Mouse (Mus musculus): ENCODE results near the gene Scp2.

Scp2 gene

DNA sequence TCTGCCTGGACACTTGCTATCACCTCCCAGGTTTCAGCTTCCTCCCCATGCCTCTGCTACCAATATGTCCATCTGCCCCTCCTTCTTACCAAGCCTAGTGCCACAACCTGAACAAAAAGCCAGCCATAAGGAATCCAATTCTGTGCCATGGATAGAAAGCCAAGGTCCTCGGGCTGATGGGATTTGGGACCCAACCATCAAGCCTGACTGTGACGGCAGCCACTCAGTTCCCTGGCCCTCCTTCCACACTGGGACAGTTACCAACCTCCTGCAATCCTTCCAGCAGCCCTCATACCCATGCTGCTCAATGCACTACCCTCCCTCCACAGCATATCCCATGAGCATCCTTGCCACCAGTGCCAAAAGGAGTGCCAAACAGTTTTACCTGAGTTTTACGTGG is 128.5 kb downstream of the Scp2 start:
- DNase-seq = no peak

DNA sequence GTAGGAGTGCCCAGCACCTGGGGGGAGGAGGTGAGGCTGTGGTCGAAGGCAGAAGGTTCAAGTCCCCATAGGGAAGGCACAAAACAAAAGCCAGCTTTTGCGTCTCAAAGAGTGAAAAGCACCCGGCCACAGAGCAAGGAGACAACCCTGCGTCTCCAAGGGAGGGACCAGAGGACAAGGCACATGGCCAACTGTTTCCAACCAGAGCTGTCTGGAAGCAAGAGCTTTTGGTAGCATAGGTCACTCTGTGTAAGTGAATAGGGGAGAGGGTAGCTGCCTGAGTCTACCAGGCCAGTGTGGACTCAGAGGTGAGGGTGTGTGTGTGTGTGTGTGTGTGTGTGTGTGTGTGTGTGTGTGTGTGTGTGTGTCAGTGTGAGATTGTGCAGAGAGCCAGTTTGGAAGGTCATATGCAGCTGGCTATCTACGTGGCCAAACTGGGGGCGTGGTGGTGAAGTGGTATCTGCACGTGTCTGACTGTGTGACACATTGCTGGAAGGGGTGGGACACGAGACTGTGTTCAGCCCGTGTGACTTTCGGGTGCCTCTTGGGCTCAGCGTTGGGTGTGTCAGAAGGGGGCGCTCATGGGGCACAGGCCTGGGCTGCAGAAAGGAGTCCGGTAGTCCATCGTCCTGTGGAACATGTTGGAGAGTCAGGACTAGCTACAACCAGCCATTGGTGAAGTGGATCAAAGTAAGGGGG is 129.6 kb downstream of the Scp2 start:
- DNase-seq = no peak

- no peak for DNase-seq
Observed at GRCm38 (mm10) chr4:108014466-108014865, 130.3 kb downstream of the Scp2 start.

DNA sequence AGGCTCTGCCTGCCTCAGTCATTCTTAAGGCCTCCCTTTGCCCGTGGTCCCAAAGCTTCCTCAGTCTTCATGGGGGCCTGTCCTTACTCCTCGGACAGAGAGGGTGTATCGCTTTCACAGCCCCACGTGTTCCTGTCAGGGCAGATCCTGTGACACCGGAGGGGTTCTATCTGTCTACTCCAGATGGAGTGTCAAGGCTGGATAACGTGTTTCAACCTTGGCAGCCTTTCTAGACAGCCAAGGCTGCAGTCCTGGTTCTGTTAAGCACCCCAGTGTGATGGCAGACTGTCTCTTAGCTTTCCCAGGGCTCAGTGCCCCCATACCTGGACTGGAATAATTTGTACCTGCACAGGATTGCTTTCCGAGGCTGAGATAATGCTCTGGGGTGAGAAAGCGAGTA is 136.3 kb downstream of the Scp2 start:
- DNase-seq = no peak

GRCm38 (mm10) chr4:108007532-108008103 is 137.2 kb downstream of the Scp2 start:
- no peak for DNase-seq

- no peak for DNase-seq
Observed at GRCm38 (mm10) chr4:108005328-108005727, 139.5 kb downstream of the Scp2 start.

- no peak for DNase-seq
Observed at GRCm38 (mm10) chr4:107999380-107999779, 145.4 kb downstream of the Scp2 start.

- DNase-seq = no peak
Observed at GRCm38 (mm10) chr4:107998641-107999332, 146.0 kb downstream of the Scp2 start.

GRCm38 (mm10) chr4:107996418-107996986 is 148.3 kb downstream of the Scp2 start:
- no peak for DNase-seq

DNA sequence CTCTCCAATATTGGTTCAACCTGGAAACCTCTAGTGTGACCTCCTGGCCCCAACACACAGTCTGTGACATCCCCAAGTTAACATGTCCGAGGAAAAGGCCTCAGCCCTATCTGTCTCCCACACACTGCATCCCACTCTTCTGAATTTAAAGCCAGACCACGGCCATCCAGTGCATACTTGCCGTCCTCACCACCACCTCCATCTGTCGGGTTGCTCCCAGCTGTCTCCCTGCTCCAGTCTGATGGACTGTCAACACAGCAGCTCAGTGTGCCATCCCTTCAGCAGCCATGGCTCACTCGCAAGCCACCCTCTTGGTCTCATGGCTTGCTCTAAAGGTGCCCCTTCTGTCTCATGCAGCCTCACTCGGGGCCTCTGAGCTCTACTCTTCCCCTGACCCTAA is 149.1 kb downstream of the Scp2 start:
- no peak for DNase-seq

DNA sequence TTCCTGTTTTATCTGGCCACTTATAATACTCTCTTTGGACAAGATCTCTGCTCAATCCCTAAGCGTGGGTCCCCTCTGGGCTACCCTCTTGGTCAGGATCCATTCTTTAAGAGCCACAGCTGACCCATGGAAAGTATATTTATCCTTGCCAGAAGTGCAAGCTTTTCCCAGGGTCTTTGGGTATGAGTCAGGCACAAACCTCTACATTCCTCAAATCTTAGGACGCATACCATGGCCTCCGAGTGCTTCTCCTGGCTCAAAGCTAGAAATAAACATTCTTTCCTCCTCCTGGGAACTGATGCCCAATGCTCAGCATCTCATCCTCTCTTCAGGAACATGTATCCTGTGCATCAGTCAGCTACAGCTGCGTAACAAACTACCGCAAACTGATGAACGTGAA is 149.8 kb downstream of the Scp2 start:
- DNase-seq = no peak

Measured in right cerebral cortex, postnatal 25 days (tissue).